Comparison of ENCODE assay signal across 22 mouse cellular contexts in genomic region chr8:12940549-12940948, GRCm38 (mm10).
DNase-seq lines count a peak whose midpoint lies in the region; ATAC-seq lines count a peak whose summit lies in the region.
"Had no signal": no experiment of that assay in that cellular context is flagged by ENCODE, and none has a peak within 500 bp of the region (broad histone marks: within the 10 kb centered on the region; RNA-seq: fewer than 3 reads in every experiment).

No protein-coding gene starts in this region.

- no peak for DNase-seq in frontal cortex, postnatal 36 days (ENCODE audit: low spot score in 2 of 2)
- DNase-seq in urinary bladder, adult 18-20 months (ENCODE audit: low spot score in 2 of 2) = peak; percentile 5 to 29
- no peak for DNase-seq in urinary bladder, postnatal 25 days (ENCODE audit: low spot score)
- no peak for DNase-seq in intestine, embryonic 14.5 days (ENCODE audit: low spot score)
- no peak for DNase-seq in ovary, adult 18-20 months (ENCODE audit: low spot score)
- DNase-seq in yolk sac, embryonic 10.5 days (ENCODE audit: low spot score) = no peak
- DNase-seq: adrenal gland, postnatal 36 days; heart, postnatal 4 days; kidney, adult 11 months; kidney, postnatal 14 days; layer of hippocampus, adult 9-11 months; lung, adult 2 months; retina, postnatal 1 day; thymus, adult 18-20 months had no signal

- no peaks in the 10 kb centered on the region for H3K27me3 ChIP-seq in intestine, embryonic 14.5 days (replicated peaks; ENCODE audit: control insufficient read depth, insufficient read depth, low read length)
- no peaks in the 10 kb centered on the region for H3K27me3 ChIP-seq in neural tube, embryonic 15.5 days (replicated peaks)
- H3K27me3 ChIP-seq: embryonic facial prominence, embryonic 13.5 days; heart, embryonic 13.5 days; limb, embryonic 15.5 days had no signal

- peak; percentile 53 for ATAC-seq in frontal cortex, adult (ENCODE audit: low TSS enrichment)
- peak; percentile 45 for ATAC-seq in intestine, embryonic 14.5 days (replicated peaks; ENCODE audit: low FRiP score, low TSS enrichment, low read depth)
- ATAC-seq in neural tube, embryonic 15.5 days (ENCODE audit: low FRiP score) = no peak
- ATAC-seq: activated CD4-positive, CD25-positive, alpha-beta regulatory T cell, adult 4 months had no signal

- H3K4me3 ChIP-seq in intestine, embryonic 14.5 days (ENCODE audit: low read depth, low read length) = no peak overlapping the region
- H3K4me3 ChIP-seq in neural tube, embryonic 15.5 days (replicated peaks) = no peak overlapping the region
- H3K4me3 ChIP-seq: embryonic facial prominence, embryonic 13.5 days; forebrain, embryonic 10.5 days; heart, embryonic 13.5 days; limb, embryonic 15.5 days; megakaryocyte, embryonic 14.5 days had no signal

- H3K9me3 ChIP-seq in intestine, embryonic 14.5 days (ENCODE audit: control insufficient read depth, low read length) = no peaks in the 10 kb centered on the region
- H3K9me3 ChIP-seq in neural tube, embryonic 15.5 days (replicated peaks) = no peaks in the 10 kb centered on the region
- H3K9me3 ChIP-seq: embryonic facial prominence, embryonic 13.5 days; forebrain, embryonic 10.5 days; heart, embryonic 13.5 days; limb, embryonic 15.5 days; megakaryocyte, embryonic 14.5 days had no signal

- no peak overlapping the region for H3K4me2 ChIP-seq in intestine, embryonic 14.5 days (ENCODE audit: low read length)
- no peak overlapping the region for H3K4me2 ChIP-seq in neural tube, embryonic 15.5 days
- H3K4me2 ChIP-seq: embryonic facial prominence, embryonic 13.5 days; heart, embryonic 13.5 days; limb, embryonic 15.5 days had no signal

- 69% methylated on average over 8 of the region's 8 CpGs for WGBS in intestine, embryonic 14.5 days
- WGBS in neural tube, embryonic 15.5 days = 83% methylated on average over 8 of the region's 8 CpGs

- no peak overlapping the region for H3K9ac ChIP-seq in intestine, embryonic 14.5 days (ENCODE audit: low read length)
- no peak overlapping the region for H3K9ac ChIP-seq in neural tube, embryonic 15.5 days (replicated peaks)
- H3K9ac ChIP-seq: embryonic facial prominence, embryonic 13.5 days; heart, embryonic 13.5 days; limb, embryonic 15.5 days had no signal

- H3K4me1 ChIP-seq in intestine, embryonic 14.5 days (replicated peaks; ENCODE audit: control insufficient read depth, insufficient read depth, low read length) = peaks cover 11% of the 10 kb centered on the region
- H3K4me1 ChIP-seq in neural tube, embryonic 15.5 days = peaks cover 5% of the 10 kb centered on the region; the same call in 1 of the 2 replicates

- H3K27ac ChIP-seq in intestine, embryonic 14.5 days (ENCODE audit: low read depth) = no peak overlapping the region
- no peak overlapping the region for H3K27ac ChIP-seq in neural tube, embryonic 15.5 days (replicated peaks)
- H3K27ac ChIP-seq: embryonic facial prominence, embryonic 13.5 days; forebrain, embryonic 10.5 days; heart, embryonic 13.5 days; limb, embryonic 15.5 days had no signal

- H3K36me3 ChIP-seq in intestine, embryonic 14.5 days (ENCODE audit: control insufficient read depth, insufficient read depth, low read length) = no peaks in the 10 kb centered on the region
- no peaks in the 10 kb centered on the region for H3K36me3 ChIP-seq in neural tube, embryonic 15.5 days
- H3K36me3 ChIP-seq: embryonic facial prominence, embryonic 13.5 days; heart, embryonic 13.5 days; limb, embryonic 15.5 days had no signal

Comparison
In these comparisons a context has a peak if more than half of its experiments do, and no peak if none do; other contexts are left out.
1. DNase-seq: peak in urinary bladder, adult 18-20 months (2 of 2); none in frontal cortex, postnatal 36 days (0 of 2), urinary bladder, postnatal 25 days (single experiment), intestine, embryonic 14.5 days (single experiment), ovary, adult 18-20 months (single experiment) and yolk sac, embryonic 10.5 days (single experiment).